Mouse (Mus musculus): Measurements from ENCODE around the gene Srgn.

Srgn gene

DNA sequence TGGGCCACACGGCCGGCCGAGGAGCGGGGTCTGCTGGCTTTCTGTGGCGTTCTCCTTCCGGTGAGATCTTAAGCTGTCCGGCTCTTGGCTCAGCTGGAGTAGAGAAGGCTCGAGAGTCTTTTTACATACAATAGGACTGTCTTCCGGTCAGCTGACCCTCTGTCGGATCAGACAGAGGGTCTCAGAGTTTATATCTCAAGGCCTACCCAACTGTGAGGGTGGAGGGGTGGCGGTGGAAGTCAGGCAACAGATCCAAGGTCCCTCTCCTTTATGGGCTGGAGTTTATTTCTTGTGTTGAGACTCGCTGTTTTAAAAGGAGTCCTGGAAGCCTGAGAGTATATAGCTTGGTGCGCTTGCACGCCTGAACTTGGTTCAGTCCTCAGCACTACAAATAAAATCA lies at the start of gene Srgn:
Srgn (minus strand) TSS at position 101 of the 400 bp plus-strand sequence.
- no peak for DNase-seq (ENCODE audit: low spot score in 2 of 2)

DNA sequence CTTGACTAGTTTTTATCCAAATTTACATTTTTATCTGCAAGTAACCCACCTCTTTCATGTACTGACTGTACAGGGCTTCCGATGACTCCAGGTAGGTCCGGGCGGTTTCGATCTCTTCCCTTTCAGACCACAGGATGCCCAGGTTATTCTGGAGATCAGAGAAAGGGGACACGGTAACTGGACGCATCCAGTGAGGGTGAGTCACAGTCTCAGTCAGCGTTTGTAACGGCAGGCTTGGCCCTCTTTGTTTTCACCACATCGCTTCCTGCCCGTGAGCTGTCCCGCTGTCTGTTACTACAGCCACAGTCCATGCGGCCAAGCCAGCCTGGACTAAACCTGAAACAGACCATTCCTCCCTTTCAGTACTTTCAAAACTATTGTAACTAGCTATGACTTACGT lies 47.8 kb upstream of the Srgn start:
- no peak for DNase-seq (ENCODE audit: low spot score in 2 of 2)

DNA sequence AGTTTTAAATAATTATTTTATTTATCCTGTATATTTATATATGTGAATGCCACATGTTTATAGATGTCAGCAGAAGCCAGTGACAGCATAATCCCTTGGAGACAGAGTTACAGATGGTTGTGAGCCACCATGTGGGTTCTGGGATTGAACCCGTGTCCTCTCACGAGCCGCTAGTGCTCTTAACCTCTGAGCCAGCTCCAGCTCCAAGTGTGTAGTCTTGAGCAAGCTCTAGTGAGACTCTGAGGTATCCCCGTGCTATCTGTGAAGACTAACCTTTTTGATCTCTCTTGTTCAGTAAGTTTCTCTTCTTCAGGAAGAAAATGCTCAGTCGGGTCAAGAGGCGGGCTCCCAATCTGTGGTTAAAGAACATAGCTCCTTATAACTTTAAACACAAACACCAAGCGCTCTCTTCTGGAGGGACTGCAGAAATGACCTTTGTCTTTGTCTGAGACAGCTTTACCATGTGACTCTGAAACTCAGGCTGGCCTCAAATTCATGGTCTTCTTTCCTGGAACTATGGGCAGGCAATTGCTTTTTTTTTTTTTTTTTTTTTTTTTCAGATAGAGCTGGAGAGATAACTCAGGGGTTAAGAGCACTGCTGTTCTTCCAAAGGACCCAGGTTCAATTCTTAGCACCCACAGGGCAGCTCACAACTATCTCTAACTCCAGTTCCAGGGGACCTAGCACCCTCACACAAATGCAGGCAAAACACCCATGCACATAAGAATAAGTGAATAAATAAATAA lies 43.0 kb upstream of the Srgn start:
- no peak for DNase-seq (ENCODE audit: low spot score in 2 of 2)

DNA sequence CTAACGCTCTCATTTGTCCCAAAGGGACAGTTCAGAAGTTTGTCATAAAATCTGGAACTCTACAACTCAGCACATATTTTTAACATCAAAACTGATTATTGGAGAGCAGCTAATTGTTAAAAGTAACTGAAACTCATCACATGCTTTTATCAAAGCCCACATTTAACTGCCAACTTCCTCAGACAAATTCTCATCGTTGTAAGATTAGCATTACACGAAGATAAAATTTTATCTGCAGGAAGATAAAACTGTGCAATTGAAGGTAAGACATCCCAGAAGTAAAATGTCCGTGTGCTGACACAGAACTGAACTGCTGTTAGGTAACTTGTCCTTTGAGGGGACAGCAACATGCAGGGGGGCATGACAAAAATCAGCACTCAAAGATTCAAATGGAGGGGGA lies 41.6 kb upstream of the Srgn start:
- no peak for DNase-seq (ENCODE audit: low spot score in 2 of 2)

DNA sequence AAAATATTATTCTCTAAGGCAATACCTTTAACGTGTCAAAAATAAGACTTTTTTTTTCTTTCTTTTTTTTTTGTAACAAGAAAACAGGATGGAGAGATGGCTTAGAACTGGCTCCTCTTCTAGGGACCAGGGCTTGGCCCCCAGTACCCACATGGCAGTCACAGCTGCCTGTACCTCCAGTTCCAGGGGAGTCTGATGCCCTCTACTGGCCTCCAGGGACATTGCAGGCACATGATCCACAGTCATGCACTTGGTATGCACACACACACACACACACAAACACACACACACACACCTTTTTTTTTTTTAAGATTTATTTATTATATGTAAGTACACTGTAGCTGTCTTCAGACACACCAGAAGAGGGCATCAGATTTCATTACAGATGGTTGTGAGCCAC lies 30.5 kb upstream of the Srgn start:
- DNase-seq (ENCODE audit: low spot score in 2 of 2), result no peak

DNA sequence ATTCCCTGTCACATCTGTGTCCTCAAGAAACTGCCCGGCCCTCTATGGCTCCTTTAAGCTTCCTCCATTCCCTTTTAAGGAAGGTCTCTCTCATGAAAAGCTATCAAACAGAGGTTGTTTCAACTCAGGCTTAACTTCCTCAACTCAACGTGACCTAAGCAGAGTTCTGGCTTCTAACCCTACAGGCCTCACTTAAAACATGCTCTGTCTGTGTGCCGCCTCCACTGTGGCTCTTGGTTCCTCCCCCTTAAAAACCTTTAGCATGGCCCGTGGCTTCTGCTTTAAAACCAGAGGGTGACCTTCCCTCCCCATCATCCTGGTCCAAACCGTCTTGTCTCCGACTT lies 29.3 kb upstream of the Srgn start:
- DNase-seq (ENCODE audit: low spot score in 2 of 2), result no peak

DNA sequence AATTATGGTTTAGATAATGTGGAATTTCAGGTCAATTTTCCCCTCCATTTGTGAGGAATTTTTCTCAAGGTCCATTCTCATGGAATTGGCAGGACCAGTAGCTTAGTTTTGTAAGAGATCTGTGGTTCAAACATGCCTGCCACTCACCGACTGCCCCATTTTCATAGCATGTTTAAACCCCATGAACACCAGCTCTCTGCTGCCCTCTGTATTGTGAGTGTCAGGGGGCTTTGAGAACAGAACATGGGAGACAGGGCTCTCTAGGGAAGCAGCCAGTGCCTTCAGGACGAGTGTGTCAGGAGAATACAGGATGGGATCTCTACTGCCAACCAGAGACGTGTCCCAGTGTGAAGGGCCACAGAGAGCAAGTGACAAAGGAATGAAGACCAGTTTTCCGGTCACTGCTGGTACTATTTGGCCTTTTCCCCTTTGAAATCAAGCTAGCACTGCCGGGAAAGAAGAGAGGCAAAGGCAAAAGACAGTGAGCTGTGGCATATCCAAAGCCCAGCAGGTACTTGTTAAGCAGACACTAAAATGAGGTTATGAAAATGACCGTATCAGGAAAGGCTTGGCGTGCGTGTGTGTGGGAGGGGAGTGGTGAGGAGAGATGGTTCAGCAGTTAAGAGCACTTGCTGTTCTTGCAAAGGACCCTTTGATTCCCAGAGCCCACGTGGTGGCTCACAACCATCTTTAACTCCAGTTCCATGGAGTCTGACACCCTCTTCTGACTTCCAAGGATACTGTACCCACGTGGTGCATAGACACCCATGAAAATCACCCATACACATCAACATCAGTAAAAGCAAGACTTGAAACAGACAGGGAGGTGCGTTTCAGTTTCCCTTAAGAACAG lies 28.7 kb upstream of the Srgn start:
- DNase-seq (ENCODE audit: low spot score in 2 of 2), result no peak

DNA sequence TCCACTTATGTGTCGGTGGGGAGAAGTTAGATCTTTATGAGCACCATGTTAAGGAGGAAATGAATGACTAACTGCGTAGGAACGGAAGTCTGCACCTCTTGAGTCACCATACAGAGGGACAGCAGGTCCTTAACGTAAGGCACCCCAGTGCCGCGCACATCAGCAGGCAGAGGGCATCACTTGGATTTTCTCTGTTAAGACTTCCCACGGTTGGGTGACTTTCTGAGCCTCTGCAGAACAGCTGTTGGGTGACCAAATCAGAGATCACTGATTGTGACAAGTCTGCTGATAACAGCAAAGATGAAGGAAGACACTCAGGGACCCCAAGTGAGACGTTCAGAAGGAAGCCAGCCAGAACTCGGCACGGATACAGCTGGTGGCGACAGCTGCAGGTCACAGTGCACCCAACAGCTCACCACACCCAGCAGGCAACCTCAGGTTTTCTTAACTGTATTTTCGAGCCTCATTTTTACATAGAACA lies 26.4 kb upstream of the Srgn start:
- DNase-seq (ENCODE audit: low spot score in 2 of 2), result no peak

DNA sequence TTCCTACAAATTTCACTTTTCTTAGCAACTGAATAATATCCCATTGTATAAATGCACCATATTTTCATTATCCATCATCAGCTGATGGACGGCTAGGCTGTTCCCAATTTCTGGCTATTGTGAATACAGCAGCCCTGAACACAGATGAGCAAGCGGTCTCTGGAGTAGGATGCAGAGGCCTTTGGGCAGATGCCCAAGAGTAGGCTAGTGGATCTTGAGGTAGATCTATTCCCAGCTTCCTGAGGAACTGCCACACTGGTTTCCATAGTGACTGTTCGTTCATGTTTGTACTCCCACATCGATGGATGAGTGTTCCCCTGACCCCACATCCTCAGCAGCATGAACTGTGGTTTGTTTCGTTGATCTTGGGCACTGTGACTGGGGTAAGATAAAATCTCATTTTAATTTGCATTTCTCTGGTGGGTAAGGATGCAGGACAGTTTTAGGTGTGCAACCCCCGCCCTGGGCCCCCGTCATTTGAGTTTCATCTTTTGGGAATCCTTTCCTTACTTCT lies 23.6 kb upstream of the Srgn start:
- DNase-seq (ENCODE audit: low spot score in 2 of 2), result no peak

DNA sequence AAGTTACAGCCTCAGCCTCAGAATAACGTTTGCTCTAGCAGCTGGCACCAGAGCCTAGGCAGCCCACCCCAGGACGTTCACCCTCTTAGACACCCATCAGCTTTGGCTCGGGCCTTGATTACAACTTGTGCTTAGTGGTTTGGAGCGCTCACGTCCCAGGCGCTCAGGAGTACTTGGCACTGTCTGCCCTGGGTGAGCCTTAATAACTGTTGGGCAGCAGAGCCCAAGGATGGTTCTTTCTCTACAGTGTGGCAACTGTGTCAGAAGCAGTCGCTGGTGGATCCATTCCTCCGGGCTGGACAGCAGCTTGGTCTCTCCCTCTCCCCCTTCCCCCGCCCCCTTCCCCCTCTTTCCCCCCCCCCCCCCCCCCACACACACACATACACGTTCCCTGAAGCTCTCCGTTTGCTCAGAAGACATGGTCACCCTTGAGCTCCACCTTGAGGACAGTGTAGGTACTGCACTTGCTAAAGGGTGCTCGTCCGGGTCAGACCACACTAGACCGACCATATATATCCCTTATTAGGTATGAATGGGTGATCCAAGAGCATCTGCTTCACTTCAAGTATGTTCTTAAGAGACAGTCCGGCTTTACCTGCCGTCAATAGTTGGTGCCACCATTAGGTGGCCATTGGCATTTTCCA lies 22.4 kb upstream of the Srgn start:
- DNase-seq (ENCODE audit: low spot score in 2 of 2), result peak; percentile 61 to 68

DNA sequence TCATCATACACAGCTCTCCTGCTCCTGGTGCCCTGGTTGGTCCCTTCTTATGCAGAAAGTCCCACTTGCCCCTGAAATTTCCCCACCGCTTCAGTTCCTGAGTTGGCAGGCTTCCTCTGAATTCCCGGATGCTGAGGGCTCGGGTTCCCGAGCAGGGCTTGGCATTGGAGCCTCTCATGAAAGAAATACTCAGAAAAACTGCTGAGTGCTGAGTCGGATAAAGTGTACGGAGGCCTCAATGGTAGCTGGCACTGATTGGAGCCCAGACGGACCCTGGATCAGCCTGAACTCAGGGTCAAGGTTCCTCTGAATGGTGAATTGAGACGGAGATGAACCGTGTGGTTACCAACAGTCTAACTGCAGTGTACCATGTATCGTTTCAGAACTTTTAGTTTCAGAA lies 19.2 kb upstream of the Srgn start:
- no peak for DNase-seq (ENCODE audit: low spot score in 2 of 2)

DNA sequence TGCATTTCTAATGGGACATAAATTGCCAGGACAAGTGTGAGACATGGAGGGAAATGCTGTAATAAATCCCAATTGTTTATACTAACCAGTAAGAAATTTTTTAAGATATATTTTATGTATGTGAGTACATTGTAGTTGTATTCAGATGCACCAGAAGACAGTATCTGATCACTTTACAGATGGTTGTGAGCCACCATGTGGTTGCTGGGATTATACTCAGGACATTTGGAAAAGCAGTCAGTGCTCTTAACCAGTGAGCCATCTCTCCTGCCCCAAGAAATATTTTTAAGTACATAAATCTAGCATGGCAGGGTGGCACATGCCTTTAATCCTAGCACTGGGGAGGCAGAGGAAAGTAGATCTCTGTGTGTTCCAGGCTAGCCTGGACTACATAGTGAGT lies 18.5 kb upstream of the Srgn start:
- no peak for DNase-seq (ENCODE audit: low spot score in 2 of 2)

DNA sequence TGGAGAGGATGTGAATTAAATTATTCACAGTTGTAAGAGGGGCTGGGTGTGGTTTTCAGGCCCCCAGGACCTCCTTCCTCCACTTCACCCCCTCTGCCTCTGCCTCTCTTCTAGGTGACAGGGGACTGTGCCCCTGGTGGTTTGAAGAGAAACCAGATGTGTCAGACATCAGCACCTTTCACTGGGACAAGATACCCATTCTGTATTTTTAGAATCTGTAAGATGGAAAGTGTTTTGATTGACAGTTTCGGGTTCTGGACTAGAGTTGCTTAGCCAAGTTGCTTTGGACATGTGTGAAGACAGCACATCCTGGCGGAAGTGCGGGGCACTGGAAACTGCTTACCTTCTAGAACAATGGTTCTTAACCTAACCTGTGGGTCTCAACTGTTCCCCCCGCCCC lies 17.1 kb upstream of the Srgn start:
- DNase-seq (ENCODE audit: low spot score in 2 of 2), result no peak

DNA sequence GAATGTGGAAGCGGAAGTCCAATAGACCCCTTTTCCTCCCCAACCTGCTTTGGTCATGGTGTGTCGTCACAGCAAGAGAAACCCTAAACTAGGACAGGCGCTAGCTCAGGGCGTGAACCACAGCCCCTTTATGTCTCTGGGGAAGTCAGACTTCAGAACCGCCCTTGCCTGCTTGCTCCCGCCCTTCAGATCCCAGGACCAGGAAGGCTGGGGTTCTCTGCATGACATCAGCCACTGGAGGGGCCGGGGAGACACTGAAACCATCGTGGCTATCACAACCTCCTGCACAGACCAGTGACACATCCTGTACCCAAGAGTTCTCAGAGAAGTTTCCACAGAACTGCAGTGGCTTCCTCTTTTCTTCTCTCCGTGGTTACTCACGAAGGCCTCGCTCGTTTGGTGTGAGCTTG lies 16.2 kb upstream of the Srgn start:
- peak in 1 of 2 experiments; percentile 19 for DNase-seq (ENCODE audit: low spot score in 2 of 2)

DNA sequence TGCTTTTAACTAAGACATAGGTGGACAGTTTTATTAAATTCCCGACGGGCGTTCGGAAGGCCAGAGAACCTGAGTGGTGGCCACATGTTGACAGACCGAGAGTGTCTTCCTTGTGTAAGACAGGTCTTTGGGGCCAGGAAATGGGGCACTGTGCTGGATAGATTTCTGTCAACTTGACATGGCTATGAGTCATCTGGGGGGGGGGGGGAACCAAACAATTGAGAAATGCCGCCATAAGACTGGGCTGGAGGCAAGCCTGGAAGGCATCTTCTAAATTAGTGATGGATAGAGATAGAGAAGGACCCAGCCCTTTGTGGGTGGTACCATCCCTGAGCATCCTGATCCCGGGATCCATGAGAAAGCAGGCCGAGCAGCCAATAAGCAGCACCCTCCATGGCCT lies 15.7 kb upstream of the Srgn start:
- DNase-seq (ENCODE audit: low spot score in 2 of 2), result no peak

DNA sequence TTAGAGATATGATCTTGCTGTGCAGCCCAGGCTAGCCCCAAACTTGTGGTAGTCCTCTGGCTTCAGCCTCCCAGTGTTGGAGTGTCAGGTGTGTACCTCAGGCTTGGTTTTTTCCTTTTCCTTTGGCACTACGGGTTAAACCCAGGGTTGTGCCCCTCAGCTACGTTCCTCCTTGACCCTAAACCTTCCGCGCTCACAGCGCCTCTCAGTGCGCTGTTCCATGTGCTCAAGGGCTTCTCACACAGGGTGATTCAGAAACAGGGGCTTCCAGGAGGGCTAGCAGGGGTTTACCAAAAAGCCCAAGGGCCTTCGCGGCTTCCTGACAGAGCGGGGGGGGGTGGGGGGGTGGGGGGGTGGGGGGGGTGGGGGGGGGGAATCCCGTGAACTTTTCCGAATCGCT lies 15.3 kb upstream of the Srgn start:
- no peak for DNase-seq (ENCODE audit: low spot score in 2 of 2)

DNA sequence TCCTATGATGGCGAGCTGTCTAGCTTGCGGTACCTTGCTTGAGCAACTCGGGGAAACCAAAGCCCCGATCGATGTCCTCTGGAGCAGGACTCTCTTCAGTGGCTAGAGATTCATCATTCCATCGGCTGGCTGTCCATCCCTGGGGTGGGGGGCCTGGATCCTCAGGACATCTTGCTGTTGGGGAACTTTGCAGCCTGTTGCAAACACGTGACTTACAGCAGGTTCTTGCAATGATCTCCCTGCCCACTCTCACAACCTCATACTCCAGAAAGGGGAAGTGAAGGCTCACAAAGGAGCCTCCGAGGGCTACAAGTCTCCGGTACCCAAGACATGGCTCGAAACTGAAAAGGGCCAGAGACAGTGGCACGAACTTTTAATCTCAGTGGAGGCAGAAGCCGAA lies 14.2 kb upstream of the Srgn start:
- DNase-seq (ENCODE audit: low spot score in 2 of 2), result no peak

DNA sequence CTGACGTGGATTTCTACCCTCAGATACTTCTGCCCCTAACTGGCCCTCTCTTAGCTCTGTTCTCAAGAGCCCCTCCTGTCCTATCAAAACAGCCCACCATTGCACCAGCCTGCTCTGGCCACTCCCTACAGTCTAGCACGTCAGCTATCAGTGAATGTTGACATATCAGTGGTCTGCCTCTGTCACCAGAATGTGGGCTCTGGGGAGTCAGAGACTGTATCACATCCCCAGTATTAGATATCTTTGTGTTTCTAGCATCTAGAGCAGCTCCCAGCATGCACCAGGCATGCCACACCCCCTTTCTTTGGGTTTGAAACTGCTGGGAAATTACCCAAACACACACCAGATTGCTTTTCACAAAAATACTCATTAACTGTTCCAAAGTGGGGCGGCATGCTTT lies 13.5 kb upstream of the Srgn start:
- no peak for DNase-seq (ENCODE audit: low spot score in 2 of 2)

DNA sequence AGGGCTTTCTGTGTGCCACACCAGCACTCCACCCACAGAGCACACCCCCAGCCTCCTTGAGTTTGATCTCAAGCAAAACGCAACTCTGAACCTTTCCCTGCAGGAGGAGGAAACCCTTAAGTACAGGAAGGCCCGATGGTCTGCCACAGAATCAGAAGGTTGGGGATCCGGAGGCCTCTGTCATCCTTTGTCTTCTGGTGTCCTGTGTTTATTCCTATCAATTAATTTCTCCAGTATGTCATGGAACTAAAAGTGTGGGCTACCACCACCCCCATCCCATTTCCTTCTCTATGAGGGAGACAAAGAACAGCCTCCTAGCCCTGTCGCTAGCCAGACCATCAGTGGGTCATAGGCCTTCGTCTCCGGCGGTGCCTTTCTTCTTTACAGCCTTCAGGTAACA lies 7.3 kb upstream of the Srgn start:
- DNase-seq (ENCODE audit: low spot score in 2 of 2), result no peak

DNA sequence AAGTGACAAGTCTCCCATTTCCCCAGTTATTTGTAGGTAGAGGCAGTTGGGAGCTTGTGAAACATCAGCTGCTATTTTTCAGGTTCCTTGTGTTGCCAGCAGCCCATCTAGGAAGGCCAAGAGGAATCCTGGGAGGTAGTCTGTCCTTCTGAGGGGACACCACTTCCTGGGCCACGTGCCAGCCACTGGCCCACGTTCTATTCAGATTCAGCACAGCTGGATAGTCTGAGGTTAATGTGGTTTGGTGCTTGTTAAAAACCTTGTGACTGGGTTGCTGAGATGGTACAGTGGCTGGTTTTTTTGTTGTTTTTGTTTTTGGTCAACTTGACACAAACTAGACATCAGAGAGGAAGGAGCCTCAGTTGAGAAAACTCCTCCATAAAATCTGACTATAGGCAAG lies 5.6 kb upstream of the Srgn start:
- DNase-seq (ENCODE audit: low spot score in 2 of 2), result no peak

DNA sequence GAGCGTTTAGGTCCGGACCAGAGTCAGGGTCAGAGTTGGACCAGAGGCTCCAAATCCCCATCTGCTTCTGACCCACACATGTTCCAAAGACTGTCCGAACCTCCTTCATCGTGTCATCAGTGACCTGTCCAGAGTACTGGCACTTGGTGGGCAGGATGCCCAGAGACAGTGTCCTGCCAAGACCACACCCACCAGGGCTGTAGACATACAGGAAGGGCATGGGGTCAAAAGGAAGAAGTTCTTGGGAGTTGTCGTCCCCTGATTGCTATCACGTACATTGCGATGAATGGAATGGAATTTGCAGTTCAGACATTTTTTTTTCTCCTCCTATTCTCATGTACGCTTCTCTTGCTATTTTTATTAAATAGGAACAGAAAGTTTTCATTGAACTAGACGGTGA lies 2.9 kb upstream of the Srgn start:
- DNase-seq (ENCODE audit: low spot score in 2 of 2), result peak in 1 of 2 experiments; percentile 44

DNA sequence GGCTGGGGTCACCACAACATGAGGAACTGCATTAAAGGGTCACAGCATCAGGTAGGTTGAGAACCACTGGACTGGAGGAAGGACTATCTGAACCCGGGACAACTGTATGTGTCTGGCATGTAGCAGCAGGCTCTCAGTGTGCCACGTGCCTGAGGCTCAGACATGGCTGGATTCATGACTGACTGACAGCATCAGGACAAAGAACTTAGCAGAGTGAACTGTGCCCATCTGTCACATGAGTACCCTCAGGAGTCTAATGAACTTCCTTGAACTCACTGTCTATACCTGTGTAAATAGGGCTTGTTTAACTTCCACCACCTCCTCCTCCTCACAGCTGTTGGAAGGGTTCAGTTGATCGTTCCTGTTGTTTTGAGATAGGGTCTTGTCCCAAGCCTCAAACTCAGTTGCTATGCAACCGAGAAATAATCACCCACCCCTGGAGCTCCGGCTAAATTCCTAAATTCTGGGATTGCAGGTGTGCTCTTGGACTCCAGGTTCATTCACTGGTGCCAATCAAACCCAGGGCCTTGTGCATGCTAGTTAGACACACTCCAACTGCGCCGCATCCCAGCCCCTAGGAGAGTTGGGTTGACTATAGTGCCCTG lies 4.8 kb downstream of the Srgn start:
- DNase-seq (ENCODE audit: low spot score in 2 of 2), result no peak

All from urinary bladder, postnatal 36 days (tissue).